Mouse (Mus musculus) heart, embryonic 12.5 days (tissue): ENCODE data around the gene Ret. TPM values are rescaled to one million over a fixed set of nuclear protein-coding genes. Genes with fewer than 3 reads are reported as not detected.
A peak's percentile ranks its signal among the peaks of the same experiment; 100 is the strongest.

ENCODE experiments used
- ATAC-seq: fragments of 200-750 bp; cut with Nextera tagmentation; 2 replicates; pipeline ENCODE4 v1.8.0; 2017; ENCODE audit warnings: moderate TSS enrichment, moderate library complexity; ENCODE audit not compliant: insufficient number of reproducible peaks, low FRiP score
- H3K27ac ChIP-seq: fragments of 300-500 bp; sonication (generic); 2 replicates; pipeline ENCODE4 v1.5.1; 2016; ENCODE audit warnings: mild to moderate bottlenecking, moderate library complexity; ENCODE audit not compliant: poor library complexity, severe bottlenecking
- H3K27me3 ChIP-seq: fragments of 300-500 bp; sonication (generic); replicated peaks from 2 replicates; pipeline ENCODE4 v1.6.1; 2016; ENCODE audit warnings: mild to moderate bottlenecking, moderate library complexity
- H3K36me3 ChIP-seq: fragments of 300-500 bp; sonication (generic); 2 replicates; pipeline ENCODE4 v1.6.1; 2016; ENCODE audit warnings: mild to moderate bottlenecking, moderate library complexity
- H3K4me1 ChIP-seq: fragments of 300-500 bp; sonication (generic); replicated peaks from 2 replicates; pipeline ENCODE4 v1.6.1; 2016; ENCODE audit warnings: mild to moderate bottlenecking
- H3K4me2 ChIP-seq: fragments of 300-500 bp; sonication (generic); 2 replicates; pipeline ENCODE4 v1.6.1; 2016; ENCODE audit warnings: mild to moderate bottlenecking, moderate library complexity
- H3K4me3 ChIP-seq: fragments of 300-500 bp; sonication (generic); 2 replicates; pipeline ENCODE4 v1.5.1; 2016; ENCODE audit warnings: mild to moderate bottlenecking
- H3K9ac ChIP-seq: fragments of 300-500 bp; sonication (generic); 2 replicates; pipeline ENCODE4 v1.6.1; 2016; ENCODE audit warnings: mild to moderate bottlenecking, moderate library complexity
- H3K9me3 ChIP-seq: fragments of 300-500 bp; sonication (generic); replicated peaks from 2 replicates; pipeline ENCODE4 v1.6.1; 2016; ENCODE audit warnings: mild to moderate bottlenecking, moderate library complexity
- WGBS: fragments of 180-500 bp; shearing (Covaris S2); methylation state at CpG from one replicate; pipeline ENCODE4 v1.1.7; 2016; 5-methylcytosine and 5-hydroxymethylcytosine counted together
- polyA plus RNA-seq: library from polyadenylated mRNA; unstranded; fragments of >200 nt; fragmentation: Nextera tagmentation; extraction: Ambion mirVana; gene quantifications from 2 replicates; pipeline ENCODE4 v1.2.1, GENCODE M21; 2016

Gene Ret
- polyA plus RNA-seq, 1 experiment from 2014 or later: 0.11 TPM

GRCm38 (mm10) chr6:118196751-118197439, 623 bp downstream of the Ret start:
- Histone ChIP-seq H3K36me3 (no peaks in the 10 kb centered on the region), H3K4me2 (peak overlapping the region; percentile 98), H3K9ac (peak overlapping the region; percentile 53), H3K4me3 (peak overlapping the region; percentile 64), H3K4me1 (peaks cover 8% of the 10 kb centered on the region; the same call in 1 of the 2 replicates), H3K9me3 (no peaks in the 10 kb centered on the region), H3K27me3 (peaks cover 95% of the 10 kb centered on the region), H3K27ac (no peak overlapping the region)
- WGBS: under 1% methylated on average over 84 of the region's 84 CpGs
- ATAC-seq: 0 out of 2 replicates have a peak, but pooled peaks have one; percentile 26

- WGBS: 32% methylated on average over 8 of the region's 8 CpGs
- Histone ChIP-seq H3K4me1 (peaks cover 8% of the 10 kb centered on the region; the same call in 1 of the 2 replicates), H3K4me2 (no peak overlapping the region), H3K4me3 (no peak overlapping the region), H3K9ac (no peak overlapping the region), H3K36me3 (no peaks in the 10 kb centered on the region), H3K9me3 (no peaks in the 10 kb centered on the region), H3K27ac (no peak overlapping the region), H3K27me3 (peaks cover 88% of the 10 kb centered on the region)
- ATAC-seq: no peak
Observed at GRCm38 (mm10) chr6:118195108-118195507, 2.4 kb downstream of the Ret start.

GRCm38 (mm10) chr6:118192882-118193281, 4.6 kb downstream of the Ret start:
- no peak overlapping the region for H3K4me2 ChIP-seq
- H3K4me3 ChIP-seq: no peak overlapping the region
- H3K9me3 ChIP-seq: no peaks in the 10 kb centered on the region
- no peak overlapping the region for H3K27ac ChIP-seq
- H3K27me3 ChIP-seq: peaks cover 70% of the 10 kb centered on the region
- no peak overlapping the region for H3K9ac ChIP-seq
- no peak for ATAC-seq
- WGBS: 42% methylated on average over 3 of the region's 3 CpGs
- H3K4me1 ChIP-seq: peaks cover 15% of the 10 kb centered on the region; the same call in 1 of the 2 replicates
- H3K36me3 ChIP-seq: no peaks in the 10 kb centered on the region

- Histone ChIP-seq H3K9ac (no peak overlapping the region), H3K27ac (no peak overlapping the region), H3K9me3 (no peaks in the 10 kb centered on the region), H3K4me2 (no peak overlapping the region), H3K4me3 (no peak overlapping the region), H3K27me3 (peaks cover 67% of the 10 kb centered on the region), H3K4me1 (peaks cover 10% of the 10 kb centered on the region; the same call in 1 of the 2 replicates), H3K36me3 (no peaks in the 10 kb centered on the region)
- no peak for ATAC-seq
- 50% methylated on average over 4 of the region's 4 CpGs for WGBS
Observed at GRCm38 (mm10) chr6:118192199-118192598, 5.3 kb downstream of the Ret start.

GRCm38 (mm10) chr6:118189764-118190163, 7.8 kb downstream of the Ret start:
- no peak for ATAC-seq
- Histone ChIP-seq H3K4me2 (no peak overlapping the region), H3K4me1 (peaks cover 7% of the 10 kb centered on the region; the same call in 1 of the 2 replicates), H3K4me3 (no peak overlapping the region), H3K9ac (no peak overlapping the region), H3K9me3 (no peaks in the 10 kb centered on the region), H3K27ac (no peak overlapping the region), H3K36me3 (no peaks in the 10 kb centered on the region), H3K27me3 (peaks cover 43% of the 10 kb centered on the region)
- WGBS: 57% methylated on average over 3 of the region's 3 CpGs

- 25% methylated on average over 9 of the region's 9 CpGs for WGBS
- Histone ChIP-seq H3K36me3 (no peaks in the 10 kb centered on the region), H3K27ac (no peak overlapping the region), H3K9me3 (no peaks in the 10 kb centered on the region), H3K4me1 (peaks cover 7% of the 10 kb centered on the region; the same call in 1 of the 2 replicates), H3K4me3 (no peak overlapping the region), H3K27me3 (peaks cover 40% of the 10 kb centered on the region), H3K9ac (0 out of 2 replicates have a peak overlapping the region, but pooled peaks have one; percentile 23), H3K4me2 (no peak overlapping the region)
- ATAC-seq: no peak
Observed at GRCm38 (mm10) chr6:118188599-118188998, 8.9 kb downstream of the Ret start.

- Histone ChIP-seq H3K4me3 (no peak overlapping the region), H3K27ac (no peak overlapping the region), H3K9me3 (no peaks in the 10 kb centered on the region), H3K9ac (no peak overlapping the region), H3K4me2 (no peak overlapping the region), H3K4me1 (peaks cover 7% of the 10 kb centered on the region; the same call in 1 of the 2 replicates), H3K36me3 (no peaks in the 10 kb centered on the region), H3K27me3 (peaks cover 30% of the 10 kb centered on the region)
- 85% methylated on average over 3 of the region's 3 CpGs for WGBS
- no peak for ATAC-seq
Observed at GRCm38 (mm10) chr6:118187285-118187641, 10.3 kb downstream of the Ret start.

- no peak overlapping the region for H3K4me3 ChIP-seq
- 73% methylated on average over 17 of the region's 17 CpGs for WGBS
- no peaks in the 10 kb centered on the region for H3K9me3 ChIP-seq
- H3K9ac ChIP-seq: no peak overlapping the region
- no peak overlapping the region for H3K4me2 ChIP-seq
- no peaks in the 10 kb centered on the region for H3K36me3 ChIP-seq
- ATAC-seq: no peak
- H3K4me1 ChIP-seq: peaks cover 7% of the 10 kb centered on the region; the same call in 1 of the 2 replicates
- H3K27me3 ChIP-seq: peaks cover 30% of the 10 kb centered on the region
- no peak overlapping the region for H3K27ac ChIP-seq
Observed at GRCm38 (mm10) chr6:118186620-118187284, 10.8 kb downstream of the Ret start.

- Histone ChIP-seq H3K27me3 (peaks cover 33% of the 10 kb centered on the region), H3K4me1 (peaks cover 12% of the 10 kb centered on the region), H3K9me3 (no peaks in the 10 kb centered on the region), H3K27ac (no peak overlapping the region), H3K4me2 (no peak overlapping the region), H3K36me3 (no peaks in the 10 kb centered on the region), H3K9ac (no peak overlapping the region), H3K4me3 (no peak overlapping the region)
- no peak for ATAC-seq
- WGBS: 87% methylated on average over 10 of the region's 10 CpGs
Observed at GRCm38 (mm10) chr6:118184126-118184525, 13.4 kb downstream of the Ret start.

GRCm38 (mm10) chr6:118180085-118180423, 17.5 kb downstream of the Ret start:
- 0 out of 2 replicates have a peak, but pooled peaks have one; percentile 8 for ATAC-seq
- 69% methylated on average over 12 of the region's 12 CpGs for WGBS

GRCm38 (mm10) chr6:118179316-118180084, 18.0 kb downstream of the Ret start:
- peak; percentile 50; the same call in 1 of the 2 replicates for ATAC-seq

More at GRCm38 (mm10) chr6:118180085-118180423, 17.5 kb downstream of the Ret start:
- H3K9ac ChIP-seq: no peak overlapping the region
- peaks cover 5% of the 10 kb centered on the region for H3K4me1 ChIP-seq
- no peaks in the 10 kb centered on the region for H3K9me3 ChIP-seq
- H3K4me3 ChIP-seq: no peak overlapping the region
- H3K27me3 ChIP-seq: peaks cover 26% of the 10 kb centered on the region
- no peak overlapping the region for H3K27ac ChIP-seq
- 0 out of 2 replicates have a peak overlapping the region, but pooled peaks have one; percentile 21 for H3K4me2 ChIP-seq
- H3K36me3 ChIP-seq: no peaks in the 10 kb centered on the region

More at GRCm38 (mm10) chr6:118179316-118180084, 18.0 kb downstream of the Ret start:
- no peak overlapping the region for H3K9ac ChIP-seq
- no peaks in the 10 kb centered on the region for H3K9me3 ChIP-seq
- no peak overlapping the region for H3K27ac ChIP-seq
- H3K4me3 ChIP-seq: no peak overlapping the region
- no peaks in the 10 kb centered on the region for H3K36me3 ChIP-seq
- peaks cover 5% of the 10 kb centered on the region for H3K4me1 ChIP-seq
- 0 out of 2 replicates have a peak overlapping the region, but pooled peaks have one; percentile 21 for H3K4me2 ChIP-seq
- WGBS: 53% methylated on average over 13 of the region's 13 CpGs
- H3K27me3 ChIP-seq: peaks cover 23% of the 10 kb centered on the region
